Mouse (Mus musculus): ENCODE data around the gene Mapk10.

- no peak for TF ChIP-seq CTCF (IDR thresholded peaks at IDR 0.05; ENCODE audit: low read depth)
- TF ChIP-seq EP300 (IDR thresholded peaks at IDR 0.05; ENCODE audit: low read depth): no peak
Measured at GRCm38 (mm10) chr5:102976540-102976939, 234.6 kb downstream of the Mapk10 start.

All from heart, postnatal 0 days (tissue).